Mouse (Mus musculus): ENCODE results near the gene Hba-a1. TPM values are rescaled to one million over a fixed set of nuclear protein-coding genes. Genes with fewer than 3 reads are reported as not detected.
"Not testable (repeated sequence)": the region's sequence is repeated elsewhere in the genome, so short reads cannot be mapped to it uniquely, and the experiment has no call there.

Gene Hba-a1
- total RNA-seq, 2 experiments from 2014 or later: 527 to 541 TPM

- DNase-seq (ENCODE audit: low spot score in 2 of 2): not testable (repeated sequence)
Observed at GRCm38 (mm10) chr11:32292819-32293218, 9.5 kb downstream of the Hba-a1 start.

- not testable (repeated sequence) for DNase-seq (ENCODE audit: low spot score in 2 of 2)
Observed at GRCm38 (mm10) chr11:32293479-32293878, 10.2 kb downstream of the Hba-a1 start.

- DNase-seq (ENCODE audit: low spot score in 2 of 2): not testable (repeated sequence)
Observed at GRCm38 (mm10) chr11:32296203-32296602, 12.9 kb downstream of the Hba-a1 start, which contains the start of gene Hba-a2. Gene Hba-a2 (plus strand): TSS chr11:32296489.

GRCm38 (mm10) chr11:32297417-32297816 lies 14.1 kb downstream of the Hba-a1 start:
- DNase-seq (ENCODE audit: low spot score in 2 of 2): not testable (repeated sequence)

GRCm38 (mm10) chr11:32297866-32298531 lies 14.7 kb downstream of the Hba-a1 start:
- no peak for DNase-seq (ENCODE audit: low spot score in 2 of 2)

- DNase-seq (ENCODE audit: low spot score in 2 of 2): no peak
Observed at GRCm38 (mm10) chr11:32298532-32298918, 15.2 kb downstream of the Hba-a1 start.

GRCm38 (mm10) chr11:32299865-32300264 lies 16.6 kb downstream of the Hba-a1 start, which contains the start of gene Hbq1a:
Gene Hbq1a (plus strand): TSS chr11:32300069.
- peak; percentile 68 for DNase-seq (ENCODE audit: low spot score in 2 of 2)

- DNase-seq (ENCODE audit: low spot score in 2 of 2): no peak
Observed at GRCm38 (mm10) chr11:32300279-32301267, 17.3 kb downstream of the Hba-a1 start.

GRCm38 (mm10) chr11:32301506-32301905 lies 18.2 kb downstream of the Hba-a1 start:
- DNase-seq (ENCODE audit: low spot score in 2 of 2): no peak

GRCm38 (mm10) chr11:32302824-32303419 lies 19.6 kb downstream of the Hba-a1 start:
- peak in 1 of 2 experiments; percentile 44 for DNase-seq (ENCODE audit: low spot score in 2 of 2)

GRCm38 (mm10) chr11:32303455-32303854 lies 20.1 kb downstream of the Hba-a1 start:
- no peak for DNase-seq (ENCODE audit: low spot score in 2 of 2)

GRCm38 (mm10) chr11:32307006-32307405 lies 23.7 kb downstream of the Hba-a1 start:
- DNase-seq (ENCODE audit: low spot score in 2 of 2): no peak

GRCm38 (mm10) chr11:32309446-32309845 lies 26.1 kb downstream of the Hba-a1 start:
- DNase-seq (ENCODE audit: low spot score in 2 of 2): no peak

GRCm38 (mm10) chr11:32309928-32310327 lies 26.6 kb downstream of the Hba-a1 start:
- DNase-seq (ENCODE audit: low spot score in 2 of 2): no peak

- no peak for DNase-seq (ENCODE audit: low spot score in 2 of 2)
Observed at GRCm38 (mm10) chr11:32316009-32316408, 32.7 kb downstream of the Hba-a1 start.

GRCm38 (mm10) chr11:32320507-32321195 lies 37.3 kb downstream of the Hba-a1 start:
- no peak for DNase-seq (ENCODE audit: low spot score in 2 of 2)

- peak; percentile 45 to 69 for DNase-seq (ENCODE audit: low spot score in 2 of 2)
Observed at GRCm38 (mm10) chr11:32321196-32321565, 37.9 kb downstream of the Hba-a1 start.

GRCm38 (mm10) chr11:32324609-32325008 lies 41.3 kb downstream of the Hba-a1 start:
- DNase-seq (ENCODE audit: low spot score in 2 of 2): peak; percentile 79 to 90

- DNase-seq (ENCODE audit: low spot score in 2 of 2): no peak
Observed at GRCm38 (mm10) chr11:32331075-32331474, 47.8 kb downstream of the Hba-a1 start.

GRCm38 (mm10) chr11:32331861-32332260 lies 48.5 kb downstream of the Hba-a1 start:
- no peak for DNase-seq (ENCODE audit: low spot score in 2 of 2)

- DNase-seq (ENCODE audit: low spot score in 2 of 2): no peak
Observed at GRCm38 (mm10) chr11:32333235-32333634, 49.9 kb downstream of the Hba-a1 start.

Data from layer of hippocampus, postnatal 14 days (tissue).